Mouse (Mus musculus) ES-E14 (cell line): ENCODE results near the gene Fli1. TPM values are rescaled to one million over a fixed set of nuclear protein-coding genes. Genes with fewer than 3 reads are reported as not detected.

ENCODE experiments used
- DNase-seq: peaks from one replicate; pipeline ENCODE4 v3.0.0-alpha.2; 2013; ENCODE audit warnings: low read depth, low spot score
- H3K27ac ChIP-seq: 2 replicates; pipeline ENCODE4 v1.5.1; 2012; ENCODE audit warnings: low read depth, mild to moderate bottlenecking, low read length, moderate library complexity, mixed read lengths; ENCODE audit not compliant: poor library complexity, insufficient read depth, severe bottlenecking
- H3K36me3 ChIP-seq: 2 replicates; pipeline ENCODE4 v1.6.1; 2012; ENCODE audit warnings: mild to moderate bottlenecking, low read length, moderate library complexity, mixed read lengths; ENCODE audit not compliant: control insufficient read depth, poor library complexity, insufficient read depth, severe bottlenecking
- H3K4me1 ChIP-seq, 2 experiments: fragments of 150-350 bp in 1 of 2; sonication (generic) in 1 of 2; 2 replicates each; pipeline ENCODE4 v1.6.1; 2012; ENCODE audit warnings: low read length in 2 of 2, mild to moderate bottlenecking in 1 of 2, mixed read lengths in 1 of 2; ENCODE audit not compliant: control insufficient read depth in 2 of 2, insufficient read depth in 2 of 2, poor library complexity in 1 of 2
- H3K4me3 ChIP-seq, 2 experiments: fragments of 150-350 bp in 1 of 2; sonication (generic) in 1 of 2; 2 replicates each; pipeline ENCODE4 v1.5.1; 2012; ENCODE audit warnings: low read length in 2 of 2, low read depth in 1 of 2, mild to moderate bottlenecking in 1 of 2, mixed read lengths in 1 of 2; ENCODE audit not compliant: insufficient read depth in 1 of 2, poor library complexity in 1 of 2, severe bottlenecking in 1 of 2
- H3K9ac ChIP-seq: 2 replicates; pipeline ENCODE4 v1.6.1; 2012; ENCODE audit warnings: low read depth, mild to moderate bottlenecking, low read length, mixed read lengths; ENCODE audit not compliant: poor library complexity, insufficient read depth, severe bottlenecking
- H3K9me3 ChIP-seq: fragments of 150-350 bp; sonication (generic); 2 replicates; pipeline ENCODE4 v1.6.1; 2012; ENCODE audit warnings: low read depth, mild to moderate bottlenecking, low read length; ENCODE audit not compliant: control insufficient read depth, insufficient read depth
- CHD2 ChIP-seq: IDR thresholded peaks from 2 replicates; pipeline ENCODE4 v1.6.1; 2014; ENCODE audit warnings: mild to moderate bottlenecking, low read depth, low read length, inconsistent platforms
- HCFC1 ChIP-seq: IDR thresholded peaks from 2 replicates; pipeline ENCODE4 v1.6.1; 2012; ENCODE audit warnings: low read length, inconsistent platforms, borderline replicate concordance; ENCODE audit not compliant: insufficient read depth
- MAFK ChIP-seq: IDR thresholded peaks from 2 replicates; pipeline ENCODE4 v1.6.1; 2014; ENCODE audit warnings: mild to moderate bottlenecking, low read depth, low read length, inconsistent platforms; ENCODE audit not compliant: insufficient read depth
- ZC3H11A ChIP-seq: IDR thresholded peaks from 2 replicates; pipeline ENCODE4 v1.6.1; 2012; ENCODE audit warnings: low read depth, mild to moderate bottlenecking, inconsistent platforms, low read length, borderline replicate concordance
- ZNF384 ChIP-seq: IDR thresholded peaks from 2 replicates; pipeline ENCODE4 v1.6.1; 2012; ENCODE audit warnings: low read depth, low read length, inconsistent platforms
- in situ Hi-C, 2 experiments: fragments of 600-800 bp; cut with MboI; formaldehyde crosslinking; loops; one replicate each; pipeline ENCODE4 v1.15.1; 2025; ENCODE audit warnings: low sequenced_read_pairs in 2 of 2, inconsistent platforms in 1 of 2; ENCODE audit not compliant: unreplicated experiment in 2 of 2
- total RNA-seq: library from RNA; depleted of rRNA; stranded (reverse); fragments of 300-350 nt; gene quantifications from 2 replicates; pipeline ENCODE4 v1.2.3, GENCODE M21; 2012; rRNA removed

The Fli1 gene
- total RNA-seq: 0.16 and 0.40 TPM in 2 replicates

DNA sequence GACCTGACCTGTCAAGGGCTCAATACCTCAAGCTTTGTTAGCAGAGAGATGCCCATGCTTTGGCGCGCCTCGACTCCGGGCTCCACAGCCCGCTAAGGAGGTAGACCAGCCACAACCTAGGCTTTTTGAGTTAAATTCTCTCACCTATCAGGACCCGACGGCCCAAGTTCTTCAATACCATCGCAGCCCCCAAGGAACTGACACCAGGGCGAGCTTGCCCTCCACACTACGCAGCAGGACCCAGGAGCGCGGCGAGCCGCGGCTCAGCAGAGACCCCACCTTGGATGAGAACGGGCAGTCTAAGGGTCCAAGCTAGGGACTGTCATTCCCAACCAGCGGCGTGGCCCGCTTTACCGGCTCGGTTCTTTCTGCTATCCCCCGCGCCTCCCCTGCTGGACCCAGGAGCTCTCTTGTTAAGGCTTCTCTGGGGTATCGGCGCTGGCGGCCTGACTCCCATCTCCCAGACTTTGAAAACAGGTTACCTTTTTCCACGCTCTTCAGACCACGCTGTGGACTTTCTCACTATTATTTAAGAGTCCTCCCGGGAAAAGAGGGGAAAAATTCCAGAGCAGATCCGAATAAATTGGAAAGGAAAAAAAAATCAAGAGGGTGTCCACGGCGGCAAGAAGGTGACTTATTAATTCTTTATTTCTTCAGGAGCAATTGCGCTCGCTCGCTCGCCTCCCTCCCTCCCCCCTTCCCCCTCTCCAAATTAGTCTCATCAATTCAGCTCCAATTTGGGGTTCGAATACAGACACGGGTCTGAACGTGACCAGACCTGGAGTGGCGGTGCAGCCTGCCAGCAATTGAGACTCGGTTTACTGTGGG lies at the start of gene Fli1:
Gene Fli1, minus strand, starts transcription at position 650 of the 828 bp plus-strand sequence.
- in situ Hi-C loops: loop anchor here (25.0 kb wide), 2 partner anchors 630 to 1945 kb away; partner anchors contain the start of genes Barx2 (in 1 of the 2) and Kirrel3 (in 1 of the 2)
- Histone ChIP-seq H3K4me3 (peak within 1 kb of the TSS; percentile 25 to 39; a peak in 2 of 4 replicates), H3K9ac (no peak within 1 kb of the TSS), H3K27ac (no peak within 1 kb of the TSS), H3K4me1 (peaks cover 0 to 4% of the 10 kb centered on the region in 2 experiments; a peak in 2 of 4 replicates), H3K9me3 (no peaks in the 10 kb centered on the region), H3K36me3 (no peaks in the 10 kb centered on the region)
- TF ChIP-seq CHD2 (no peak), HCFC1 (no peak), MAFK (no peak), ZC3H11A (no peak), ZNF384 (no peak)
- no peak for DNase-seq

- no peaks in the 10 kb centered on the region for H3K4me1 ChIP-seq
- H3K36me3 ChIP-seq: no peaks in the 10 kb centered on the region
- H3K4me3 ChIP-seq: no peak overlapping the region
- H3K27ac ChIP-seq: no peak overlapping the region
- H3K9ac ChIP-seq: no peak overlapping the region
- peak; percentile 89 for DNase-seq
- in situ Hi-C loops: loop anchor here (10.0 to 25.0 kb wide), 5 partner anchors 345 to 645 kb away; no protein-coding TSS in a partner anchor
- TF ChIP-seq MAFK: no peak
- peak; percentile 94 for TF ChIP-seq ZC3H11A
- no peak for TF ChIP-seq ZNF384
- no peak for TF ChIP-seq HCFC1
- TF ChIP-seq CHD2: no peak
- H3K9me3 ChIP-seq: no peaks in the 10 kb centered on the region
Measured at GRCm38 (mm10) chr9:32591732-32592582, 49.3 kb upstream of the Fli1 start.

GRCm38 (mm10) chr9:32590571-32590970 lies 47.9 kb upstream of the Fli1 start:
- H3K36me3 ChIP-seq: no peaks in the 10 kb centered on the region
- H3K27ac ChIP-seq: no peak overlapping the region
- H3K9me3 ChIP-seq: no peaks in the 10 kb centered on the region
- H3K4me1 ChIP-seq: no peaks in the 10 kb centered on the region
- H3K9ac ChIP-seq: no peak overlapping the region
- DNase-seq: no peak
- in situ Hi-C loops: loop anchor here (10.0 to 25.0 kb wide), 5 partner anchors 347 to 647 kb away; no protein-coding TSS in a partner anchor
- TF ChIP-seq HCFC1: no peak
- TF ChIP-seq ZC3H11A: no peak
- TF ChIP-seq CHD2: no peak
- H3K4me3 ChIP-seq: no peak overlapping the region

DNA sequence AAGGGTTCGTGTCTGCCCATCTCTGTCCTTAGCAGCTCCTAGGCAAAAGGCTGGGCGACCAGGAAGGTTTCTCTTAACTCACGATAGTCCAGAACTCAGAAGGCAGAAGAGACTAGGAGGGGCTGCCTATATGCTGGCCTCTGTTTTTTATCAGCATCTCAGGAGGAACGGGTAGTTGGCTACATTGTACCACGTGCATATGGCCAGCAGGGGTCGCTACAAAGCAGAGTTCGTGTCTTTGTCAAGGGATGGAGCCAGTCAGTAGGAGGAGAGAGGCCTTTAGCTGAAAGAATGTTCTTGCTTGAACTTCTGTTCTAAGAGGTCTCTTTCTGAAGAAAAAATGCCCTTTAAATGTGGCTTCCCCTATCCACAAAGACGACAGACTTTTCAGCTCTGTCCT lies 47.2 kb upstream of the Fli1 start:
- TF ChIP-seq CHD2 (no peak), ZC3H11A (peak; percentile 84)
- H3K9ac ChIP-seq: no peak overlapping the region
- H3K27ac ChIP-seq: no peak overlapping the region
- no peaks in the 10 kb centered on the region for H3K4me1 ChIP-seq
- no peak overlapping the region for H3K4me3 ChIP-seq
- DNase-seq: peak; percentile 61
- H3K9me3 ChIP-seq: no peaks in the 10 kb centered on the region
- in situ Hi-C loops: loop anchor here (5.0 to 25.0 kb wide), 6 partner anchors 347 to 647 kb away; no protein-coding TSS in a partner anchor
- H3K36me3 ChIP-seq: no peaks in the 10 kb centered on the region
